Mouse (Mus musculus) embryonic facial prominence, embryonic 14.5 days (tissue): Measurements from ENCODE around the gene Ncam1. TPM values are rescaled to one million over a fixed set of nuclear protein-coding genes. Genes with fewer than 3 reads are reported as not detected.

ENCODE experiments used
- ATAC-seq: fragments of 200-750 bp; cut with Nextera tagmentation; 2 replicates; pipeline ENCODE4 v1.8.0; 2017; ENCODE audit warnings: low read depth, moderate number of reproducible peaks, moderate TSS enrichment
- DNase-seq: peaks from one replicate; pipeline ENCODE4 v3.0.0-alpha.2; 2015; ENCODE audit warnings: low spot score
- H3K27ac ChIP-seq: fragments of 300-500 bp; sonication (generic); replicated peaks from 2 replicates; pipeline ENCODE4 v1.5.1; 2014; ENCODE audit warnings: low read depth, mild to moderate bottlenecking, low read length, moderate library complexity
- H3K27me3 ChIP-seq: fragments of 300-500 bp; sonication (generic); replicated peaks from 2 replicates; pipeline ENCODE4 v1.6.1; 2014; ENCODE audit warnings: low read length; ENCODE audit not compliant: control insufficient read depth, insufficient read depth
- H3K36me3 ChIP-seq: fragments of 300-500 bp; sonication (generic); 2 replicates; pipeline ENCODE4 v1.6.1; 2014; ENCODE audit warnings: low read length, mixed read lengths; ENCODE audit not compliant: control insufficient read depth, insufficient read depth
- H3K4me1 ChIP-seq: fragments of 300-500 bp; sonication (generic); 2 replicates; pipeline ENCODE4 v1.6.1; 2014; ENCODE audit warnings: antibody characterized with exemption, low read length; ENCODE audit not compliant: control insufficient read depth, insufficient read depth
- H3K4me2 ChIP-seq: fragments of 300-500 bp; sonication (generic); 2 replicates; pipeline ENCODE4 v1.6.1; 2014; ENCODE audit warnings: low read depth, mild to moderate bottlenecking, low read length, moderate library complexity, mixed read lengths
- H3K4me3 ChIP-seq: fragments of 300-500 bp; sonication (generic); 2 replicates; pipeline ENCODE4 v1.5.1; 2014; ENCODE audit warnings: low read depth, mild to moderate bottlenecking, low read length
- H3K9ac ChIP-seq: fragments of 300-500 bp; sonication (generic); 2 replicates; pipeline ENCODE4 v1.6.1; 2014; ENCODE audit warnings: low read depth, mild to moderate bottlenecking, low read length, moderate library complexity, mixed read lengths
- H3K9me3 ChIP-seq: fragments of 300-500 bp; sonication (generic); 2 replicates; pipeline ENCODE4 v1.6.1; 2016; ENCODE audit warnings: low read length; ENCODE audit not compliant: control insufficient read depth
- WGBS: fragments of 180-500 bp; shearing (Covaris S2); extraction: QIAGEN DNeasy Blood & Tissue Kit; methylation state at CpG from one replicate; pipeline ENCODE4 v1.1.7; 2014; 5-methylcytosine and 5-hydroxymethylcytosine counted together
- polyA plus RNA-seq: library from polyadenylated mRNA; unstranded; fragments of >200 nt; fragmentation: Nextera tagmentation; extraction: Ambion mirVana; gene quantifications from 2 replicates; pipeline ENCODE4 v1.2.1, GENCODE M21; 2014

Ncam1 gene
- polyA plus RNA-seq, 1 experiment from 2014 or later, result 104 TPM

GRCm38 (mm10) chr9:49502245-49502644 lies 296.5 kb downstream of the Ncam1 start:
- 88% methylated on average over 4 of the region's 4 CpGs for WGBS
- ATAC-seq, result no peak

GRCm38 (mm10) chr9:49499878-49500277 lies 298.8 kb downstream of the Ncam1 start:
- H3K4me2 ChIP-seq, result no peak overlapping the region
- ATAC-seq, result no peak
- H3K4me1 ChIP-seq, result no peaks in the 10 kb centered on the region
- H3K4me3 ChIP-seq, result no peak overlapping the region
- no peak overlapping the region for H3K9ac ChIP-seq
- peaks cover 6% of the 10 kb centered on the region; the same call in 1 of the 2 replicates for H3K36me3 ChIP-seq
- H3K9me3 ChIP-seq, result no peaks in the 10 kb centered on the region
- H3K27ac ChIP-seq, result no peak overlapping the region
- DNase-seq, result no peak
- no peaks in the 10 kb centered on the region for H3K27me3 ChIP-seq
- WGBS, result 86% methylated on average over 2 of the region's 2 CpGs

More at GRCm38 (mm10) chr9:49502245-49502644, 296.5 kb downstream of the Ncam1 start:
- Histone ChIP-seq H3K4me1 (no peaks in the 10 kb centered on the region), H3K4me2 (no peak overlapping the region), H3K9ac (no peak overlapping the region), H3K27me3 (no peaks in the 10 kb centered on the region), H3K27ac (no peak overlapping the region), H3K36me3 (peaks cover 26% of the 10 kb centered on the region; the same call in 1 of the 2 replicates), H3K4me3 (no peak overlapping the region), H3K9me3 (no peaks in the 10 kb centered on the region)
- no peak for DNase-seq

- Histone ChIP-seq H3K4me3 (no peak overlapping the region), H3K9me3 (no peaks in the 10 kb centered on the region), H3K27ac (no peak overlapping the region), H3K36me3 (no peaks in the 10 kb centered on the region), H3K27me3 (no peaks in the 10 kb centered on the region), H3K4me1 (no peaks in the 10 kb centered on the region), H3K9ac (no peak overlapping the region), H3K4me2 (peak overlapping the region; percentile 24; the same call in 1 of the 2 replicates)
- DNase-seq, result peak; percentile 93
- ATAC-seq, result peak; percentile 75
- 5% methylated on average over 4 of the region's 4 CpGs for WGBS
Measured at GRCm38 (mm10) chr9:49493979-49494649, 304.6 kb downstream of the Ncam1 start.

GRCm38 (mm10) chr9:49490609-49491008 lies 308.1 kb downstream of the Ncam1 start:
- Histone ChIP-seq H3K27me3 (no peaks in the 10 kb centered on the region), H3K9me3 (no peaks in the 10 kb centered on the region), H3K9ac (no peak overlapping the region), H3K36me3 (no peaks in the 10 kb centered on the region), H3K4me3 (no peak overlapping the region), H3K27ac (no peak overlapping the region), H3K4me1 (no peaks in the 10 kb centered on the region), H3K4me2 (no peak overlapping the region)
- ATAC-seq, result no peak
- WGBS, result 76% methylated on average over 4 of the region's 4 CpGs
- DNase-seq, result no peak

GRCm38 (mm10) chr9:49488912-49489895 lies 309.5 kb downstream of the Ncam1 start:
- Histone ChIP-seq H3K9me3 (no peaks in the 10 kb centered on the region), H3K36me3 (no peaks in the 10 kb centered on the region), H3K27ac (no peak overlapping the region), H3K4me2 (peak overlapping the region; percentile 29), H3K27me3 (no peaks in the 10 kb centered on the region), H3K4me3 (no peak overlapping the region), H3K4me1 (no peaks in the 10 kb centered on the region), H3K9ac (no peak overlapping the region)
- ATAC-seq (peak; percentile 58), DNase-seq (peak; percentile 80)
- 33% methylated on average over 16 of the region's 16 CpGs for WGBS

GRCm38 (mm10) chr9:49488258-49488657 lies 310.5 kb downstream of the Ncam1 start:
- no peaks in the 10 kb centered on the region for H3K36me3 ChIP-seq
- H3K9ac ChIP-seq, result no peak overlapping the region; the same call in 1 of the 2 replicates
- no peak for ATAC-seq
- no peak for DNase-seq
- 65% methylated on average over 7 of the region's 7 CpGs for WGBS
- H3K4me3 ChIP-seq, result no peak overlapping the region
- H3K27me3 ChIP-seq, result no peaks in the 10 kb centered on the region
- no peaks in the 10 kb centered on the region for H3K9me3 ChIP-seq
- H3K4me2 ChIP-seq, result no peak overlapping the region
- no peak overlapping the region for H3K27ac ChIP-seq
- no peaks in the 10 kb centered on the region for H3K4me1 ChIP-seq

- DNase-seq (no peak), ATAC-seq (no peak)
- 85% methylated on average over 6 of the region's 6 CpGs for WGBS
- no peak overlapping the region for H3K27ac ChIP-seq
- no peaks in the 10 kb centered on the region for H3K4me1 ChIP-seq
- no peak overlapping the region for H3K4me3 ChIP-seq
- H3K4me2 ChIP-seq, result no peak overlapping the region
- no peaks in the 10 kb centered on the region for H3K9me3 ChIP-seq
- H3K9ac ChIP-seq, result no peak overlapping the region
- H3K27me3 ChIP-seq, result no peaks in the 10 kb centered on the region
- H3K36me3 ChIP-seq, result no peaks in the 10 kb centered on the region
Measured at GRCm38 (mm10) chr9:49487657-49487943, 311.1 kb downstream of the Ncam1 start.

GRCm38 (mm10) chr9:49486805-49487656 lies 311.7 kb downstream of the Ncam1 start:
- no peak for DNase-seq
- no peak overlapping the region for H3K4me2 ChIP-seq
- H3K4me1 ChIP-seq, result no peaks in the 10 kb centered on the region

More at GRCm38 (mm10) chr9:49486805-49487656, 311.7 kb downstream of the Ncam1 start:
- no peaks in the 10 kb centered on the region for H3K36me3 ChIP-seq
- no peak overlapping the region for H3K4me3 ChIP-seq
- 69% methylated on average over 9 of the region's 9 CpGs for WGBS
- H3K27me3 ChIP-seq, result no peaks in the 10 kb centered on the region
- ATAC-seq, result no peak
- no peak overlapping the region for H3K9ac ChIP-seq
- no peak overlapping the region for H3K27ac ChIP-seq
- H3K9me3 ChIP-seq, result no peaks in the 10 kb centered on the region
